Mouse (Mus musculus) cortical plate, adult 2 months (tissue): ENCODE data around the gene Sar1b. TPM values are rescaled to one million over a fixed set of nuclear protein-coding genes. Genes with fewer than 3 reads are reported as not detected.
"Not testable (repeated sequence)": the region's sequence is repeated elsewhere in the genome, so short reads cannot be mapped to it uniquely, and the experiment has no call there.

Experiments used
- H3K27ac ChIP-seq: fragments of 200-500 bp; 2 replicates; pipeline ENCODE4 v1.5.1; 2012; ENCODE audit warnings: low read length, control low read depth, inconsistent platforms; ENCODE audit not compliant: insufficient read depth
- H3K4me1 ChIP-seq: fragments of 200-500 bp; 2 replicates; pipeline ENCODE4 v1.6.1; 2011; ENCODE audit warnings: low read length; ENCODE audit not compliant: control insufficient read depth, insufficient read depth
- H3K4me3 ChIP-seq: fragments of 200-500 bp; 2 replicates; pipeline ENCODE4 v1.5.1; 2011; ENCODE audit warnings: mild to moderate bottlenecking, low read length, control low read depth; ENCODE audit not compliant: insufficient read depth
- CTCF ChIP-seq: fragments of 200-500 bp; IDR thresholded peaks from 2 replicates; pipeline ENCODE4 v1.5.1; 2011; ENCODE audit warnings: mild to moderate bottlenecking, control low read depth, low read length; ENCODE audit not compliant: insufficient read depth; ENCODE audit errors: extremely low read depth
- POLR2A ChIP-seq: fragments of 200-500 bp; IDR thresholded peaks from 2 replicates; pipeline ENCODE4 v1.6.1; 2011; ENCODE audit warnings: mild to moderate bottlenecking, low read length, control low read depth; ENCODE audit not compliant: insufficient read depth; ENCODE audit errors: extremely low read depth
- polyA plus RNA-seq: library from polyadenylated mRNA; depleted of rRNA; stranded (reverse); fragments of >200 nt; gene quantifications from 2 replicates; pipeline ENCODE4 v1.2.3, GENCODE M21; 2012; rRNA removed

Gene Sar1b
- 97.2 and 100 TPM in 2 replicates for polyA plus RNA-seq

- H3K27ac ChIP-seq, result 0 out of 2 replicates have a peak within 1 kb of the TSS, but pooled peaks have one; percentile 39
- peaks cover 15% of the 10 kb centered on the region for H3K4me1 ChIP-seq
- H3K4me3 ChIP-seq, result peak within 1 kb of the TSS; percentile 74
- no peak for TF ChIP-seq CTCF
- peak; percentile 81 for TF ChIP-seq POLR2A
Observed at GRCm38 (mm10) chr11:51763213-51763907, at the start of gene Sar1b, which contains the start of gene Sec24a. Gene Sar1b, plus strand, starts transcription at chr11:51763687. Gene Sec24a, minus strand, starts transcription at chr11:51763634.

GRCm38 (mm10) chr11:51721066-51721465 is 42.4 kb upstream of the Sar1b start:
- TF ChIP-seq CTCF (no peak), POLR2A (no peak)
- Histone ChIP-seq H3K4me3 (no peak overlapping the region), H3K4me1 (no peaks in the 10 kb centered on the region), H3K27ac (no peak overlapping the region)

GRCm38 (mm10) chr11:51732883-51733282 is 30.6 kb upstream of the Sar1b start:
- Histone ChIP-seq H3K27ac (no peak overlapping the region), H3K4me1 (no peaks in the 10 kb centered on the region), H3K4me3 (no peak overlapping the region)
- TF ChIP-seq POLR2A (no peak), CTCF (no peak)

DNA sequence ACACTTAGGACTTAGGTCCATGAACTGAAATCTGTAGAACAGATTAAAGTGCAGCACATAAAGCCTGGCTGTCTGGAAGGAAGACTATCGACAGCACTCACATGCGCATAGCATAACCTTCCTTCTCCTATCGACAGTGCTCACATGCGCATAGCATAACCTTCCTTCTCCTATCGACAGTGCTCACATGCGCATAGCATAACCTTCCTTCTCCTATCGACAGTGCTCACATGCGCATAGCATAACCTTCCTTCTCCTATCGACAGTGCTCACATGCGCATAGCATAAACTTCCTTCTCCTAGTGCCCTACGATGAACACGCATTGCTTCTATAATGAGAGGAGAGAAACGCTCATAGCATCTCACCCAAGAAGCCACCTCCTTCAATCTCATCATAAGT is 29.3 kb upstream of the Sar1b start:
- not testable (repeated sequence) for H3K4me3 ChIP-seq, H3K4me1 ChIP-seq, H3K27ac ChIP-seq

- H3K4me1 ChIP-seq, result no peaks in the 10 kb centered on the region
- TF ChIP-seq POLR2A (no peak), CTCF (no peak)
- H3K27ac ChIP-seq, result no peak overlapping the region
- no peak overlapping the region for H3K4me3 ChIP-seq
Observed at GRCm38 (mm10) chr11:51738651-51739403, 24.7 kb upstream of the Sar1b start.

DNA sequence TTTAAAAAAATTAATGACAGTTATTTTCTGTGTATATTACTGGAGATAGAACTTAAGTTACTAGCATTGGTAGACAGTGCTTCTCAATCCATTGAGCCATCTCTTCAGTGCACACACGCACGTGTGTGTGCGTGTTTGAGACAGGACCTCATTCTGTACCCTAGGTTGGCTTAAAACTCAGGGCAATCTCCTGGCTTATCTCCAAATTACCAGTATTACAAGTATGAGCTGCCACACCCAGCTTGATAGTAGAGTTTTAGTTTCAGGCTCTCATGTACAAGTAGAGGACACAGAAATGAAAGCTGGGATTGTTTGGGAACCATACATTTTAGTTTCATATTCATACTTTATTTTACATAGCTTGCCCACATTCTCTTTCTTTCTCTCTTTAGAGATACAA is 22.8 kb upstream of the Sar1b start:
- no peak for TF ChIP-seq CTCF
- no peaks in the 10 kb centered on the region for H3K4me1 ChIP-seq
- no peak overlapping the region for H3K27ac ChIP-seq
- H3K4me3 ChIP-seq, result no peak overlapping the region

DNA sequence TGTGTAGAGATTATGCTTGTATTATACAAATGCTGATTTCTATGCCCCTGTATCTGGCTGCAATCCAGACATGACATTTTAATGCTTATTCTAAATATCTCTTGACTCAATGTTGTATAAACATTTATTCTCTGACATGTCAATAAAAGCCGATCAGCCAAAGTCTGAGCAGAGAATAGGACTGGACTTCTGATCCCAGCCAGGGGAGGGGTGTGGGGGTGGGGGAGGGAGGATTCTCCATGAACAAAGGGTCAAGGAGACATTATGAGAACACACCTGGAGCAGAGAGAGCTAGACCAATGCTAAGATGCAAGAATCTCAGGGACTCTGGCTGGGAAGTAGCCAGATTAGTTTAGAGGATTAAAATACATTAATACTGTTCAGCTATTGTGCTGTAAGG is 17.4 kb upstream of the Sar1b start:
- no peak overlapping the region for H3K4me3 ChIP-seq
- no peak overlapping the region for H3K27ac ChIP-seq
- no peaks in the 10 kb centered on the region for H3K4me1 ChIP-seq
- TF ChIP-seq CTCF (no peak), POLR2A (no peak)

DNA sequence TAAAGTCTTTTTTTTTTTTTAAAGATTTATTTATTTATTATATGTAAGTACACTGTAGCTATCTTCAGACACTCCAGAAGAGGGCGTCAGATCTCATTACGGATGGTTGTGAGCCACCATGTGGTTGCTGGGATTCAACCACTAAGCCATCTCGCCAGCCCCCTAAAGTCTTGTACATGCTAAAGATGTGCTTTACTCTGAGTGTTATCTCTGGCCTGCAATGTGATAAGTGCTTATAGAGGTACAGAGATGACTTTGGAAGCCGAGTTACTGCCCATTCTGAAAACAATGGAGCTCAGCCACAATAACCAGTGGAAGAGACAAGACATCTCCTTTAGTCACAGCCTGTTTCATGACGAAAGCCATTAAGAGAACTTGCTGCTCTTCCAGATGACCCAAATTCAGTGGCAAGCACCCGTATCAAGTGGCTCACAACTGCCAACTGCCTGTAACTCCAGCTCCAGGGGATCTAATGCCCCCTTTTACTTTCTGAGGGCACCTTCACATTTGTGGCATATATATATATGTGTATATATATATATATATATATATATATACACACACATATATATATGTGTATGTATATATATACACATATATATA is 11.8 kb upstream of the Sar1b start:
- not testable (repeated sequence) for H3K4me1 ChIP-seq, H3K4me3 ChIP-seq, H3K27ac ChIP-seq

DNA sequence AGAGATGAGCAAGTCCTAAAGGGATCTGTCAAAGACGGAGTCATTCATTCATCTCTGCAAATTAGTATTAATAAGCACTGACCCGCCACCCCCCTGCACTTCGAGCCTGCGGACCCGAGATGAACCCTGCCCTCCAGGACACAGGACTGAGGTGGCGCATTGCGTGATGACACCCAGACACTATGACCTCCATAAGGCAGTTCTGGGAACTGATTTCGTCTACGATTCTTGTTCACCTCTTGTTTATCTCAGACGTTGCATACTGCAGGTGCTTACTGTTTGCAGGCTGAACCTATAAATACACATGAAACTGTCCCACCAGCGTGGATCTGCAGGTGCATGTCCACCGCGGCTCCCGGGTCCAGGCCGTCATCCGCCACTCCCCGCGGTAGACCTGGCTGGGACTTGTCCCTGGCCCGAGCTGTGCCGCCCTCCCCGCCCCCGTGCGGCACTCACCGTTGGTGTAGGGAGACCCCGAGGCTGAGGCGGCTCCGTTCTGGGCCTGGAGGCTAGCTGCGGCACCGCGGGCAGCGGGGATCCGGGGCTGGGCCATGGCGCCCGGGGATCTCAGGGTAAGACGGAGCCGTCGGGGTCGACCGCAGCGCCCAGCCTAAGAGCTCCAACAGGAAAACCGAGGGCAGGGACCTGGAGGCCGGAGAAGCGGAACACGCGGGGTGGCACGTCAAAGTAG is 7.7 kb upstream of the Sar1b start:
- no peak for TF ChIP-seq POLR2A
- TF ChIP-seq CTCF, result no peak
- H3K27ac ChIP-seq, result peak overlapping the region; percentile 83
- H3K4me1 ChIP-seq, result peaks cover 7% of the 10 kb centered on the region
- peak overlapping the region; percentile 92 for H3K4me3 ChIP-seq
